Mouse (Mus musculus) adrenal gland (tissue): ENCODE results near the gene Vmn1r229.

Experiments
- intact Hi-C: fragments of 180-260 bp; cut with DNase I; formaldehyde crosslinking; loops from one replicate; pipeline ENCODE4 v1.15.1; 2025
- long read RNA-seq, 2 experiments: library from polyadenylated mRNA; unstranded; transcript quantifications; one replicate each; pipeline ENCODE4 v2.0.0; 2020; ENCODE audit warnings: borderline replicate concordance in 1 of 2; ENCODE audit not compliant: insufficient replicate concordance in 1 of 2

The Vmn1r229 gene
- long read RNA-seq, experiment 1, result 0 reads
- long read RNA-seq, experiment 2, result 0 reads

DNA sequence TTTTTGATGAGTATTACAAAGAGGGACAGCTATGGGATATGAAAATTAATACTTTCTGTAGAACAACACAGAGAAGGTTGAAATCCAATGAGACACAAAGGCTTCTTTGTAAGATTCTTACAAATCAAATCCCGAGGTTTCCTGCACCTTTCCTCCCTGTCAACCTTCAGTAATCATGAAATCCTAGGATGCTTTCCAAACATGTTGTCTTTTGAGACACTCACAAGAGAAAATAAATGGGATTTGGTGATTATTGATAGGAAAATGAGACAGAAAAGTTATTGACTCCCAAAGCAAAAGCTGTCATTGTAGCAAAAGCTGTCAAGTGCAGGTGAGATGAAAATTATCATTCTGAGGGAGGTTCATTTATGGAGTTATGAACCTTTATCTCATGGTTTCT, at the start of gene Vmn1r229:
TSS of gene Vmn1r229 (plus strand) at position 301 of the 400 bp plus-strand sequence.
- intact Hi-C loops, result no loop called here

DNA sequence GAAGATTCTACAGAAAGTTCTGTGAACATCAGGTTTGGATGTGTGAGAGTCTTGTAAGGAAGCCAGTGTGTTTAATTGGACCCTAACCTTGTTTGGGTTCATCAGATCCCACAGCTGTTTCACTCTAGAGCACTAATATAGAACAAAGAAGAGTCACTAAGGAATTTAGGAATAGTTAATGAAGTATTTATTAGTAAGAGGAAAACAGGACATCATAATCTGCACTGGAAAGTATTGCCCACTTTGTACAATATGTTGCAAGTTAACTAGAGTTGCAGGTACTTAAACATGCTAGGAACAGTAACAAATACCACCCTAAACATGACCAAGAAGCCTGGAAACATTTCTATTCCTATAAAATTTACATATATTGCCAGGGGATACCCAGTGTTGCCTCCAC, 25.3 kb upstream of the Vmn1r229 start, which contains the start of gene Vmn1r228:
TSS of gene Vmn1r228 (minus strand) at position 101 of the 400 bp plus-strand sequence.
- intact Hi-C loops, result no loop called here

DNA sequence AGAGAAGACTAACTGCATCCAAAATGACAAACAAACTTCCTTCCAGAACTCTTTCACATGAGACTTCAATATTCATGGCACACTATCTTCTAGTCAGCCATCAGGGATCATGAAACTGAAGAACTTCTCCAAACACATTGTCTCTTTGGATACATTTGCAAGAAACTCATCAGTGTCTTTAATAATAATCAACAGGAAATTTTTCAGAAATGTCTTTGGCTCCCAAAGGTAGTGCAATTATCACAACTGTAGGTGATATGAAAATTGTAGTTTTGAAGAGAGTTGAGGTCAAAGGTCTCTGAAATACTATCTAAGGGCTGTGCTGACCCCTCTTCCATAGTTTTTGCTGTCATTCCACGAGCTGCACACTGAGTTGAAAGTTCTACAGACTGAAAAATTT, 28.8 kb downstream of the Vmn1r229 start, which contains the start of gene Vmn1r230:
TSS of gene Vmn1r230 (plus strand) at position 301 of the 400 bp plus-strand sequence.
- intact Hi-C loops, result loop anchor here (10.0 kb wide), 1 partner anchor 105 kb away; the partner anchor contains the start of gene Ppp2r1a
